Mouse (Mus musculus) heart, embryonic 12.5 days (tissue): ENCODE results near the gene Bcl11b. TPM values are rescaled to one million over a fixed set of nuclear protein-coding genes. Genes with fewer than 3 reads are reported as not detected.
A peak's percentile ranks its signal among the peaks of the same experiment; 100 is the strongest.

Experiments
- ATAC-seq: fragments of 200-750 bp; cut with Nextera tagmentation; 2 replicates; pipeline ENCODE4 v1.8.0; 2017; ENCODE audit warnings: moderate TSS enrichment, moderate library complexity; ENCODE audit not compliant: insufficient number of reproducible peaks, low FRiP score
- H3K27ac ChIP-seq: fragments of 300-500 bp; sonication (generic); 2 replicates; pipeline ENCODE4 v1.5.1; 2016; ENCODE audit warnings: mild to moderate bottlenecking, moderate library complexity; ENCODE audit not compliant: poor library complexity, severe bottlenecking
- H3K27me3 ChIP-seq: fragments of 300-500 bp; sonication (generic); replicated peaks from 2 replicates; pipeline ENCODE4 v1.6.1; 2016; ENCODE audit warnings: mild to moderate bottlenecking, moderate library complexity
- H3K36me3 ChIP-seq: fragments of 300-500 bp; sonication (generic); 2 replicates; pipeline ENCODE4 v1.6.1; 2016; ENCODE audit warnings: mild to moderate bottlenecking, moderate library complexity
- H3K4me1 ChIP-seq: fragments of 300-500 bp; sonication (generic); replicated peaks from 2 replicates; pipeline ENCODE4 v1.6.1; 2016; ENCODE audit warnings: mild to moderate bottlenecking
- H3K4me2 ChIP-seq: fragments of 300-500 bp; sonication (generic); 2 replicates; pipeline ENCODE4 v1.6.1; 2016; ENCODE audit warnings: mild to moderate bottlenecking, moderate library complexity
- H3K4me3 ChIP-seq: fragments of 300-500 bp; sonication (generic); 2 replicates; pipeline ENCODE4 v1.5.1; 2016; ENCODE audit warnings: mild to moderate bottlenecking
- H3K9ac ChIP-seq: fragments of 300-500 bp; sonication (generic); 2 replicates; pipeline ENCODE4 v1.6.1; 2016; ENCODE audit warnings: mild to moderate bottlenecking, moderate library complexity
- H3K9me3 ChIP-seq: fragments of 300-500 bp; sonication (generic); replicated peaks from 2 replicates; pipeline ENCODE4 v1.6.1; 2016; ENCODE audit warnings: mild to moderate bottlenecking, moderate library complexity
- WGBS: fragments of 180-500 bp; shearing (Covaris S2); methylation state at CpG from one replicate; pipeline ENCODE4 v1.1.7; 2016; 5-methylcytosine and 5-hydroxymethylcytosine counted together
- polyA plus RNA-seq: library from polyadenylated mRNA; unstranded; fragments of >200 nt; fragmentation: Nextera tagmentation; extraction: Ambion mirVana; gene quantifications from 2 replicates; pipeline ENCODE4 v1.2.1, GENCODE M21; 2016

The Bcl11b gene
- polyA plus RNA-seq, 1 experiment from 2014 or later, result 4.9 TPM

- H3K4me1 ChIP-seq, result peaks cover 19% of the 10 kb centered on the region
- no peaks in the 10 kb centered on the region for H3K9me3 ChIP-seq
- 1% methylated on average over 51 of the region's 56 CpGs for WGBS
- H3K4me2 ChIP-seq, result peak overlapping the region; percentile 98
- H3K9ac ChIP-seq, result peak overlapping the region; percentile 62; the same call in 1 of the 2 replicates
- H3K27ac ChIP-seq, result no peak overlapping the region
- ATAC-seq, result peak; percentile 49
- H3K4me3 ChIP-seq, result peak overlapping the region; percentile 86
- no peaks in the 10 kb centered on the region for H3K36me3 ChIP-seq
- H3K27me3 ChIP-seq, result peaks cover 43% of the 10 kb centered on the region
These were observed 2.6 kb upstream of the Bcl11b start for GRCm38 (mm10) chr12:108005816-108006626.

- peak overlapping the region; percentile 98 for H3K4me2 ChIP-seq
- peak overlapping the region; percentile 59 for H3K9ac ChIP-seq
- H3K27me3 ChIP-seq, result peaks cover 46% of the 10 kb centered on the region
- WGBS, result 6% methylated on average over 14 of the region's 14 CpGs
- peak overlapping the region; percentile 86 for H3K4me3 ChIP-seq
- no peak for ATAC-seq
- H3K36me3 ChIP-seq, result no peaks in the 10 kb centered on the region
- no peak overlapping the region for H3K27ac ChIP-seq
- peaks cover 19% of the 10 kb centered on the region for H3K4me1 ChIP-seq
- no peaks in the 10 kb centered on the region for H3K9me3 ChIP-seq
These were observed 2.0 kb upstream of the Bcl11b start for GRCm38 (mm10) chr12:108005488-108005800.

DNA sequence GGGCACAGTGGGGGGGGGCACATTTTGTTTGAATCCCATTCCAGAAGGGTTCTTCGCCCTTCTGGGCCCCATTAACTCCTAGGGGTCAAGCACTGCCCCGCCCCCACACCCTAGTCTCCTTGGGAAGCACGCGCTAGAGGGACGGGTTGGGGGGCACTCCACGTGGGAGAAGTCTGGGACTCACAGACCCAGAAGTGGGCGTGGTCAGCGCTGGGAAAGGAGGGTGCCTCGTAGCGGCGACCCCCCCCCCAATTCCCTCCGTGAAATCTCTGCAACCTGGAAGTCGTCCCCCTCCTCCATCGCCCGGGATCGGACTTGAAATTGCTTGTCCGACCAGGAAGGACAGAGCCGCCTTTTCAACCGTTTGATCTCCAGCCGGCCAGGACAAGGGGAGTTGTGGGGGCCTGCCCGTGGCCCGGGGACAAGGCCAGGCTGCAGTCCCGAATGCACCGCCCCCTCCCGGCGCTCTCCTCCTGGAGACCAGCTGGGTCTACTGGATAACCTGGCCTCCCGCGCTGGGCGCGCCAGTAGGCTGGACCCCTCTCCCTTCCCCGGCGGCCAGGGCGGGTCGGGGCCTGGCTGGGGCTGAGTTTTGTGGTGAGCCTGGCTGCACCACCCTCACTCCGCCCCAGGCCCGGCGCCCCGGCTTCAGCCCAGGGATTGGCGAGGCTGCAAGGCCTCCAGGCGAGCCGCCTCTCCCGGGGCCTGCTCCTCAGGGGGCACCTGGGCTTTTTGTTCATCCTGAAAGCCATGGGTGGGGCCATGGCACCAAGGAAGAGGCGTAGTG, 1.5 kb upstream of the Bcl11b start:
- WGBS, result under 1% methylated on average over 43 of the region's 43 CpGs
- Histone ChIP-seq H3K27me3 (peaks cover 52% of the 10 kb centered on the region), H3K4me3 (peak overlapping the region; percentile 86), H3K9ac (peak overlapping the region; percentile 59), H3K9me3 (no peaks in the 10 kb centered on the region), H3K36me3 (no peaks in the 10 kb centered on the region), H3K4me2 (peak overlapping the region; percentile 98), H3K27ac (no peak overlapping the region), H3K4me1 (peaks cover 19% of the 10 kb centered on the region)
- ATAC-seq, result peak; percentile 37; the same call in 1 of the 2 replicates

GRCm38 (mm10) chr12:108003928-108004327, 526 bp upstream of the Bcl11b start:
- peaks cover 61% of the 10 kb centered on the region for H3K27me3 ChIP-seq
- WGBS, result under 1% methylated on average over 35 of the region's 35 CpGs
- H3K9me3 ChIP-seq, result no peaks in the 10 kb centered on the region

GRCm38 (mm10) chr12:108002436-108003189, 789 bp downstream of the Bcl11b start:
- peak overlapping the region; percentile 86 for H3K4me3 ChIP-seq
- peak overlapping the region; percentile 75 for H3K9ac ChIP-seq
- H3K27ac ChIP-seq, result no peak overlapping the region
- WGBS, result under 1% methylated on average over 66 of the region's 78 CpGs
- no peaks in the 10 kb centered on the region for H3K9me3 ChIP-seq
- H3K36me3 ChIP-seq, result no peaks in the 10 kb centered on the region
- H3K27me3 ChIP-seq, result peaks cover 64% of the 10 kb centered on the region
- H3K4me1 ChIP-seq, result peaks cover 19% of the 10 kb centered on the region
- ATAC-seq, result no peak
- H3K4me2 ChIP-seq, result peak overlapping the region; percentile 98

More at GRCm38 (mm10) chr12:108003928-108004327, 526 bp upstream of the Bcl11b start:
- Histone ChIP-seq H3K4me1 (peaks cover 19% of the 10 kb centered on the region), H3K27ac (no peak overlapping the region; the same call in 1 of the 2 replicates), H3K4me3 (peak overlapping the region; percentile 86), H3K9ac (peak overlapping the region; percentile 81), H3K4me2 (peak overlapping the region; percentile 98), H3K36me3 (no peaks in the 10 kb centered on the region)
- ATAC-seq, result peak; percentile 69

- 3% methylated on average over 37 of the region's 37 CpGs for WGBS
- Histone ChIP-seq H3K9ac (0 out of 2 replicates have a peak overlapping the region, but pooled peaks have one; percentile 75), H3K4me2 (peak overlapping the region; percentile 98), H3K4me3 (peak overlapping the region; percentile 86), H3K4me1 (peaks cover 23% of the 10 kb centered on the region), H3K36me3 (no peaks in the 10 kb centered on the region), H3K27ac (no peak overlapping the region), H3K9me3 (no peaks in the 10 kb centered on the region), H3K27me3 (peaks cover 67% of the 10 kb centered on the region)
- ATAC-seq, result no peak
These were observed 1.6 kb downstream of the Bcl11b start for GRCm38 (mm10) chr12:108001652-108002340.

DNA sequence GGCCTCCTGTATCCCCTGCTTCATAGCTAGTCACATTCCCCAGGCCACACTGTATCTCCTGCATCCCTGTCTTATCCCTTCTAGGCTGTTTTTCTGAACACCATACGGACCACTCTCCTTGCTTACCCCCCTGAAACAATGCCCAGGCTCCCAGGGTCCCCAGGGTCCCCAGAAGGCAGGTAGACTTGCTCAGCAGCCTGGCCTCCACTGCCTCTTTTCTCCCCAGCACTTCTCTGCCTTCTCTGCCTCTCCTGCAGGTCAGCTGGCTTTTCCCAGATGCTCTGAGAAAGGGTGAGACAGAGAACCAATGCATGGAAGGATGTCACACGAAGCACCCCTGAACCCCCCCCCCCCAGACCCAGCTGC, 2.7 kb downstream of the Bcl11b start:
- WGBS, result 21% methylated on average over 2 of the region's 2 CpGs
- H3K9me3 ChIP-seq, result no peaks in the 10 kb centered on the region
- peaks cover 15% of the 10 kb centered on the region for H3K4me1 ChIP-seq
- H3K36me3 ChIP-seq, result no peaks in the 10 kb centered on the region
- H3K4me2 ChIP-seq, result no peak overlapping the region
- H3K27me3 ChIP-seq, result peaks cover 58% of the 10 kb centered on the region
- no peak for ATAC-seq
- no peak overlapping the region for H3K4me3 ChIP-seq
- H3K9ac ChIP-seq, result no peak overlapping the region
- no peak overlapping the region for H3K27ac ChIP-seq

DNA sequence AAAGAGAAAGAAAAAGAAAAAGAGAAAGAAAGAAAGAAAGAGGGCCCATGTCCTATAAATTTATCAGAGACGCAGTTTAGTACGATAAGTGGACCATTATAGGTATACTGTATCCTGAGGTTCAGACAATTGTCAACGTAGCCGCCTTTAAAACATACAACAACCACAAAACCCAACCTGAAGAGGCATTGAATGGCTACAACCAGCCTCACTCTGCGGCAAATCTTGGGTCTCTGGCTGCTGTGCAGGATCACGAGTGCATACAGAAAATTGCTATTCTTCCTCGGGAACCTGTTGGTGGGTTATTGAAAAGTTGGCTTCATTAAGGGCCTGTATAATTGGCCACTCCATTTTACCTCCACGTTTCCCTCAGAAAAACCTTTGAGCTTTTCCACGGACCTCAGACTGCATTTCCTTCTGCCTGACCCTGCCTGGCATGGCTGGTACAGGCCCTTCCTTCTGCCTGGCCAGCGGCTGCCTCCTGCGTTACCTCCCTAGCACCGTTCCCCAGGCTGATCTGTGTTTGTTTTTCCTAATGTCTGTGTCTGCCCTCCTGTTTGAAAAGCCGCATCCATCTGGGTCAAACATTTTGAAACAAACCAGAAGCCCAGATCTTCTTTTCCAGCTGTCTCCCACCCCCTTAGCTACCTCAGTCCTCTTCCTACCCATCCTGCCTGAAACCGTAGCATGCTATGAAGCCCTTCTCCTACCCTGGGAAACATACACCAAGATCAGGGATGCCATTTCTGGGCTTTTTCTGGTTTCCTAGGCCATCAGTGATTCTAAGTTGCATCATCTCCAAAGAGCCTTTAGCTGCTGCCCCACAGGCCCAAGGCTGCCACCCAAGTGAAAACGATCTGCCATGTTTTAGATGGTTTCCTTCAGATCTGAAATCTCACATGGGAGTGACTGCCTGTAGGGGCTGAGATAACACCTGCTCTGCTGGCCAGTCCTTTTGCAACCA, 3.4 kb downstream of the Bcl11b start:
- Histone ChIP-seq H3K9ac (no peak overlapping the region), H3K36me3 (no peaks in the 10 kb centered on the region), H3K4me3 (no peak overlapping the region), H3K27ac (no peak overlapping the region), H3K4me1 (peaks cover 10% of the 10 kb centered on the region), H3K4me2 (no peak overlapping the region), H3K27me3 (peaks cover 58% of the 10 kb centered on the region), H3K9me3 (no peaks in the 10 kb centered on the region)
- WGBS, result 62% methylated on average over 15 of the region's 15 CpGs
- ATAC-seq, result no peak

- H3K4me1 ChIP-seq, result 0 out of 2 replicates have a peak, but pooled peaks cover 5% of the 10 kb centered on the region
- under 1% methylated on average over 20 of the region's 20 CpGs for WGBS
- H3K36me3 ChIP-seq, result no peaks in the 10 kb centered on the region
- no peak overlapping the region for H3K4me2 ChIP-seq
- no peak overlapping the region for H3K4me3 ChIP-seq
- no peak for ATAC-seq
- H3K9ac ChIP-seq, result no peak overlapping the region
- no peak overlapping the region for H3K27ac ChIP-seq
- peaks cover 62% of the 10 kb centered on the region for H3K27me3 ChIP-seq
- H3K9me3 ChIP-seq, result no peaks in the 10 kb centered on the region
These were observed 4.7 kb downstream of the Bcl11b start for GRCm38 (mm10) chr12:107998746-107999145.

GRCm38 (mm10) chr12:107997901-107998300, 5.5 kb downstream of the Bcl11b start:
- Histone ChIP-seq H3K4me3 (no peak overlapping the region), H3K36me3 (no peaks in the 10 kb centered on the region), H3K27me3 (peaks cover 62% of the 10 kb centered on the region), H3K27ac (no peak overlapping the region), H3K9ac (no peak overlapping the region), H3K4me1 (0 out of 2 replicates have a peak, but pooled peaks cover 5% of the 10 kb centered on the region), H3K4me2 (no peak overlapping the region), H3K9me3 (no peaks in the 10 kb centered on the region)
- ATAC-seq, result no peak
- WGBS, result 67% methylated on average over 11 of the region's 11 CpGs
